Mouse (Mus musculus): ENCODE data around the gene Dnajb4.

GRCm38 (mm10) chr3:152231333-152232100 is 21.4 kb upstream of the Dnajb4 start:
- TF ChIP-seq CTCF (IDR thresholded peaks at IDR 0.05; ENCODE audit: insufficient read depth, low read depth, low read length) = no peak
- TF ChIP-seq POLR2A (IDR thresholded peaks at IDR 0.05; ENCODE audit: insufficient read depth, low read depth, low read length) = no peak
